Mouse (Mus musculus) midbrain, embryonic 11.5 days (tissue): ENCODE results near the gene Ebf1. TPM values are rescaled to one million over a fixed set of nuclear protein-coding genes. Genes with fewer than 3 reads are reported as not detected.

Experiments used
- ATAC-seq: fragments of 200-750 bp; cut with Nextera tagmentation; 2 replicates; pipeline ENCODE4 v1.8.0; 2017; ENCODE audit warnings: moderate TSS enrichment, moderate library complexity; ENCODE audit not compliant: low FRiP score
- DNase-seq: peaks from one replicate; pipeline ENCODE4 v3.0.0; 2015; ENCODE audit warnings: low spot score; ENCODE audit errors: missing footprints
- H3K27ac ChIP-seq: fragments of 300-500 bp; sonication (generic); 2 replicates; pipeline ENCODE4 v1.5.1; 2014; ENCODE audit warnings: low read depth, low read length
- H3K27me3 ChIP-seq: fragments of 300-500 bp; sonication (generic); 2 replicates; pipeline ENCODE4 v1.6.1; 2014; ENCODE audit warnings: mild to moderate bottlenecking, low read length, moderate library complexity, mixed read lengths; ENCODE audit not compliant: control insufficient read depth, insufficient read depth
- H3K36me3 ChIP-seq: fragments of 300-500 bp; sonication (generic); 2 replicates; pipeline ENCODE4 v1.6.1; 2014; ENCODE audit warnings: mild to moderate bottlenecking, low read length, moderate library complexity, mixed read lengths; ENCODE audit not compliant: control insufficient read depth, insufficient read depth
- H3K4me1 ChIP-seq: fragments of 300-500 bp; sonication (generic); 2 replicates; pipeline ENCODE4 v1.6.1; 2014; ENCODE audit warnings: low read length; ENCODE audit not compliant: control insufficient read depth, insufficient read depth
- H3K4me2 ChIP-seq: fragments of 300-500 bp; sonication (generic); 2 replicates; pipeline ENCODE4 v1.6.1; 2014; ENCODE audit warnings: mild to moderate bottlenecking, moderate library complexity
- H3K4me3 ChIP-seq: fragments of 300-500 bp; sonication (generic); 2 replicates; pipeline ENCODE4 v1.5.1; 2014; ENCODE audit warnings: low read depth, low read length
- H3K9ac ChIP-seq: fragments of 300-500 bp; sonication (generic); 2 replicates; pipeline ENCODE4 v1.6.1; 2014; ENCODE audit warnings: low read length
- H3K9me3 ChIP-seq: fragments of 300-500 bp; sonication (generic); 2 replicates; pipeline ENCODE4 v1.6.1; 2016; ENCODE audit warnings: low read length; ENCODE audit not compliant: control insufficient read depth
- WGBS: fragments of 180-500 bp; shearing (Covaris S2); extraction: QIAGEN DNeasy Blood & Tissue Kit; methylation state at CpG from one replicate; pipeline ENCODE4 v1.1.7; 2014; 5-methylcytosine and 5-hydroxymethylcytosine counted together
- polyA plus RNA-seq: library from polyadenylated mRNA; unstranded; fragments of >200 nt; fragmentation: Nextera tagmentation; extraction: Ambion mirVana; gene quantifications from 2 replicates; pipeline ENCODE4 v1.2.1, GENCODE M21; 2014

Gene Ebf1
- polyA plus RNA-seq, 1 experiment from 2014 or later = 73.8 TPM

DNA sequence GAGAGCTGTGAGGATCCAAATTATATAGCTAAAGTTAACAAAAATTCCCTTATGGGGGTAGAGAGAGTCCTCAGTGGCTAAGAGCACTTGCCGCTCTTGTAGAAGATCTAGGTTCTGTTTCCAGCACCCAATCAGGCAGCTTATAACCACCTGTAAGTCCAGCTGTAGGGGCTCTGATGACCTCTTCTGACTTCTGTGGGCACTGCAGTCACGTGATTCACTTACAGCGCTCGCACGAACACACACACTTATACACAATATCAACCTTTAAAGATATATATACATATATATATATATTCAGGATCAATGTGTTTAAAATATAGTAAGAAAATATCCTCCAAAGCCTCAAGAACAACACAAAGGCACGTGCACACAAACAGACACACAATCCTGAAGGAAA, 24.1 kb upstream of the Ebf1 start:
- Histone ChIP-seq H3K9me3 (no peaks in the 10 kb centered on the region), H3K9ac (no peak overlapping the region), H3K36me3 (no peaks in the 10 kb centered on the region), H3K4me3 (no peak overlapping the region), H3K4me1 (no peaks in the 10 kb centered on the region), H3K27me3 (no peaks in the 10 kb centered on the region), H3K27ac (no peak overlapping the region), H3K4me2 (no peak overlapping the region)
- ATAC-seq (no peak), DNase-seq (no peak)
- WGBS = 91% methylated on average over 6 of the region's 6 CpGs

DNA sequence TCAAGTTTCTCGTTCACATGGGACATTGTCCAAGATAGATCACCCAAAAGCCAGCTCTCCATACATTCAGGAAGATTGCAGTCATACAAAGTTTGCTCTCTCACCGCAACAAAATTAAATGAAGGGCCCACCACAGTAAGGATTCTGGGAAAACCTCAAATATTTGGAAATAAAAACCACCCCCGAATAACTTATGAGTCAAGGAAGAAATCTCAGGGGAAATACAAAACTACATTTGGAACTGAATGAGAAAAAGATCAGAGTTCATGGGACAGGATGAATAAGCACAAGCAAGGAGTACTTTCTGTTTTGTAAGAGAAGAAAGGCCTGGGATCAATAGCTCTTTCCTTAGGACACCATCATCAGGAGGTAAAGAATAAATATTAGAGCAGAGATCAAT, 22.3 kb upstream of the Ebf1 start:
- Histone ChIP-seq H3K4me1 (no peaks in the 10 kb centered on the region), H3K4me2 (no peak overlapping the region), H3K9me3 (no peaks in the 10 kb centered on the region), H3K27ac (no peak overlapping the region), H3K4me3 (no peak overlapping the region), H3K27me3 (no peaks in the 10 kb centered on the region), H3K9ac (no peak overlapping the region), H3K36me3 (no peaks in the 10 kb centered on the region)
- ATAC-seq (no peak), DNase-seq (no peak)
- 86% methylated on average over 3 of the region's 3 CpGs for WGBS

DNA sequence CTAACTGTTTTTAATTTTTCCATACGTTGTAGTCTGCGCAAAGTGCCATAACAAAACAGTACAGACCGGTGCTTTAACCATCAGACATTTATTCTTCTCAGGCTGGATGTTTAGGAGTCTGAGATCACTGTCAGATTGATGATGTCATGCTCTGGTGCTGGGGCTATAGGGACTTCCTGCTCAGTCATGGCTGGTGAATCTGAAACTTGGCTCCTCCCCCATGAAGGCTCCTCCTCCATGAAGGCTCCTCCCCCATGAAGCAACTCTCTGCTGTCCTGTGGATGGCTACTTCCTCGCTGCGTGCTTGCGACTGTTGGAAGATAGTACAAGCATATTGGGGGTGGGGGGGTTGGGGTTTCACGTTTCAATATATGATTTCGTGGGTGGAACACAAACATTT, 10.2 kb upstream of the Ebf1 start:
- Histone ChIP-seq H3K4me1 (peaks cover 6% of the 10 kb centered on the region; the same call in 1 of the 2 replicates), H3K27me3 (peaks cover 9% of the 10 kb centered on the region), H3K9me3 (no peaks in the 10 kb centered on the region), H3K27ac (no peak overlapping the region), H3K4me2 (no peak overlapping the region), H3K9ac (no peak overlapping the region), H3K4me3 (no peak overlapping the region), H3K36me3 (no peaks in the 10 kb centered on the region)
- DNase-seq = no peak
- ATAC-seq = no peak
- 85% methylated on average over 8 of the region's 8 CpGs for WGBS

DNA sequence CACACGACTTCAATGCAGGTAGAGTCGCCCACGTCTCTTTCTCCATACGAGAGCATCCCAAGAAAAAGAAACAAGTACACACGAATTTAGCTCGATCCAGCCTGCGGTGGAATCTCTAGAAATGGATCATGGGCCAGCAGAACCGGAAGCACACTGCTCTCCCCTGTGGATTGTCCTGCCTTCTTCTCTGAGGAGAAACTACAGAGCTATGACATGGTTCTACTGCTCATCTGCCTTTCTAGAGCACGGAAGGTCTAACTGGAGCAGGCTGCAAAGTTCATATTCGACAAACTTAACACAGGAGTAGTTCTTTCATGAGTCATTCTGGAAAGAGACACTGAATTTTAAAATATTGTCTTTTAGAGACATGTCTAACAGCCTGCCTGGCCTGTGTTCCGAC, 8.5 kb upstream of the Ebf1 start:
- H3K9ac ChIP-seq = no peak overlapping the region
- H3K36me3 ChIP-seq = no peaks in the 10 kb centered on the region
- WGBS = 85% methylated on average over 11 of the region's 11 CpGs
- H3K4me3 ChIP-seq = no peak overlapping the region
- DNase-seq = no peak
- peaks cover 25% of the 10 kb centered on the region for H3K27me3 ChIP-seq
- no peak overlapping the region for H3K27ac ChIP-seq
- H3K4me1 ChIP-seq = peaks cover 16% of the 10 kb centered on the region
- H3K9me3 ChIP-seq = no peaks in the 10 kb centered on the region
- ATAC-seq = no peak
- no peak overlapping the region for H3K4me2 ChIP-seq

DNA sequence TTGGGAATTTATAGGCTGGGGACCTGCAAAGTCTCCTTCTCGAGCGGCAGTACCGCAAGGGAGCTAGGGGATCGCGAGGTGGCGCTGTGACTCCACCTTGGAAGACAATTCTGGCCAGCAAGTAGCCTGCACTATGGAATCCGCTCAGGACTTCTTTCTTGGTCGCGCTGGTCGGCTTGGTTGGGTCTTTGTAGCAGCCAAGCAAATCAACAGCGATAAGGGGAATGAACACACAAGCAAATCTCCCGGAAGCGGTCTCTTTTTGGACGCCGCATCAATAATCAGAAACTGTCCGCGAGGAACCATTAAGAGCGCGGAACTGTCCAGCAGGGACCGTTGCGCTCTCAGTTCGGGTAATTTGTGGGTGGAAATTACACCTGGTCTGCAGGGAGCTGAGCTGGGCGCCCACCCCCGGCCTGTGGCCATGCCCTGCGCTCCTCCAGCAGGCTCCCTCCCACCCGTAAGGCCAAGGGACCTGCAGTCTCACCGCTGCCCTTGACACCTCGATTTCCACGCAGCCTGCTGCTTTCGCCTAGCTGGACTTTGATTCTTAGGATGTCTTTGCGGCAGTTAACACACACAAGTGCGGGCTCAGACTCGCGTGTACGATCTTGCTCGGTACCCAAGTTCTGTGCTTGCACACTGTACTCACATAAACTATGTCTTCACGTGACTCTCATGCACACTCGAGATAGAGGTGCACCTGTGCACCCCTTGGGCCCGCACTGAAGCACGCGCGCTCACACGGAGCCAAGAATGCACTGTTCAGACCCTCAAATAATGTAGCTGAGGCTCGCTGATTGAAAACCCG, 5.9 kb upstream of the Ebf1 start:
- ATAC-seq (peak; percentile 82), DNase-seq (peak; percentile 99)
- Histone ChIP-seq H3K27me3 (peaks cover 42% of the 10 kb centered on the region), H3K9ac (peak overlapping the region; percentile 40), H3K27ac (no peak overlapping the region; the same call in 1 of the 2 replicates), H3K4me1 (peaks cover 16% of the 10 kb centered on the region), H3K9me3 (no peaks in the 10 kb centered on the region), H3K36me3 (no peaks in the 10 kb centered on the region), H3K4me3 (peak overlapping the region; percentile 40), H3K4me2 (peak overlapping the region; percentile 92)
- under 1% methylated on average over 45 of the region's 45 CpGs for WGBS

DNA sequence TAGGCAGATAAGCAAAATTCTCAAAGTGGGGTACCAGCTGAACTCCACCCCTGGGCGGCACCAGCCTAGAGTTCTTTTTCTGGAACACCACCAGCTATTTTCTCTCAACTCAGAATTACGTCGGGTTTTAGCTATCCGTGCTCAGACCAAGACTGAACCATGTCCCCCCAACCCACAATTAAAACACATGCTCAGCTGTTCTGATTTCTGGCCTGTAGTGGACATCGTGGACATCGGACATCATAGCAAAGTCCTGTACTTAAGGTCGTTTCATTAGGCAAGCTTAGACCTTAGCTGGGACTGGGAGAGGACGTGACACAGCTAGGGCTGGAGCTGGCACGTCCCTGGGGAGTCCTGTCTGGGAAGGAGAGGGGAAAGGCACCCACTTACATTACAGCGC, 5.0 kb upstream of the Ebf1 start:
- no peak overlapping the region; the same call in 1 of the 2 replicates for H3K4me2 ChIP-seq

DNA sequence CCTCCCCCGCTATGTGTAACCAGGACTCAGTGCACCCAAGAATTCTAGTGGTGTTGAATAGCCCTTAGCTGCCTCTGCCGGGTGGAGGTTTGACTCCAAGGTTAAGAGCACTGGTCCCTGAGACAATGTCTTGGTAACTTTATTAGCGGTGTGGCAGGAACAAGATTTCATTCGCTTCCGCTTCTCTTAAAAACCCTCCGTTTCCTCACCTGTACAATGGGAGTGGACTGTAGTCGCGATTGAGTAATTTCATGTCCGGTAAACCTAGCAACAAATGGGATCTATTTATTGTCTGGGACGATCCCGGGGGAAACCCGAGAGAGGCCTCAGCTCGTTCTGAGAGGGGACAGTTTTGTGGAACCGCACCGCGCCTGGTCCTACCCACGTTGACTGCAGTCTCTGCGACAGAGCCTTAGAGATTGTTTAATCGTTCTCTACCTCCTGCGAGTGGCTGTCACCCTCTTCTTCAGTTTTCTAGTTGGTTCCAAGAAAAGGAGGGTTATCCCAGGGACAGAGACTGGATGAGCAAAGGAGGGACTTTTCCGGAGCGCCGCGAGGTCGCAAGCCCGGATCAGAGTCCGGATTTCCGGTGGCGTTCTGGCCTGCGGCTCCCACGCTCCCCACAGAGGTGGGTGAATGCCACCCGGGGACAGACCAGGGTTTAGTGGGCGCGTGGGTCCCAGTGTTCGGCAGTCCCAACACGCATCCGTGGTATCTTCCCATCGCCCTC, 4.3 kb upstream of the Ebf1 start:
- Histone ChIP-seq H3K9ac (peak overlapping the region; percentile 57), H3K27me3 (peaks cover 42% of the 10 kb centered on the region), H3K4me2 (peak overlapping the region; percentile 62), H3K36me3 (no peaks in the 10 kb centered on the region), H3K9me3 (no peaks in the 10 kb centered on the region), H3K27ac (no peak overlapping the region), H3K4me3 (peak overlapping the region; percentile 31), H3K4me1 (peaks cover 21% of the 10 kb centered on the region)
- peak; percentile 96 for DNase-seq
- WGBS = 2% methylated on average over 38 of the region's 38 CpGs
- ATAC-seq = no peak

More for the DNA sequence above, 5.0 kb upstream of the Ebf1 start:
- no peak overlapping the region for H3K4me3 ChIP-seq
- ATAC-seq (no peak), DNase-seq (no peak)
- H3K9ac ChIP-seq = no peak overlapping the region
- H3K27me3 ChIP-seq = peaks cover 42% of the 10 kb centered on the region
- H3K36me3 ChIP-seq = no peaks in the 10 kb centered on the region
- H3K4me1 ChIP-seq = peaks cover 21% of the 10 kb centered on the region
- H3K9me3 ChIP-seq = no peaks in the 10 kb centered on the region
- no peak overlapping the region for H3K27ac ChIP-seq
- 3% methylated on average over 10 of the region's 10 CpGs for WGBS

DNA sequence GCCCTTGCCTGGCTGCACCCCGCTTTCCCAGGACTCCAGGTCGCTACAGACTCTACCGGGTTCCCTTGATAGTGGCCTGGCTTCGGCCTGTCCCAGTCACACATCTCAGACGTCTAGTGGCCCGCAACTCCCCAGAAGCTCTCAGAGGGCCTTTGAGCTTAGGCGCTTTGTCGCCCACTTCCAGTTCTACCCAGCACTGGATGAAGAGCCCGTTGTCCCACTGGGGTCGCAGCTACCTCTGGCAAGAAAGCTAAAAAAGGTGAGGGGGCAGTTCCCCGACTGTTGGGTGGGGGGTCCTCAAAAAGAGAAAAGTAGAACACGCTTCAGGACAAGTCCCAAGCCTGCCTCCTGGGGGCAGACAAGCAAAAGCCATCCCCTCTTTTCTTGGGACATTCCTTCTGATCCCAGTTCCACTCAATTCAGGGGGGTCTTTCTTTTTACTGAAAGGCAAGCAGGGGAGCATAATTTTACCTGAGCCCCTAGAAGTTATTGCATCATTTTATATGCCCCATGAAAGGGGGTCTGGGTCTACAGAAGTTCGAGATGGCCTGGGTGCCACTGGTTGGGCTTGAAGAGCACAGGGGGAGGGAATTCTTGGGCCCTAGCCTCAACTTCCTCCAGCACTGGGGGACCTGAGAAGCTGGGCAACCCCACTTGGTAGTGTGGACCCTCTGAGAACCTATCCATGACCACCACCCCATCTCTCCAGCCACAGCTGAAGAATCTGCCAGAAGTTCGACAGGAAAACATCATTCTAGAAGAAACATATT, 3.5 kb upstream of the Ebf1 start:
- WGBS = 8% methylated on average over 14 of the region's 14 CpGs
- DNase-seq = no peak
- H3K4me2 ChIP-seq = peak overlapping the region; percentile 62
- H3K4me1 ChIP-seq = peaks cover 21% of the 10 kb centered on the region
- H3K4me3 ChIP-seq = peak overlapping the region; percentile 31
- no peak overlapping the region for H3K27ac ChIP-seq
- peaks cover 42% of the 10 kb centered on the region for H3K27me3 ChIP-seq
- H3K36me3 ChIP-seq = no peaks in the 10 kb centered on the region
- peak overlapping the region; percentile 57 for H3K9ac ChIP-seq
- no peak for ATAC-seq
- H3K9me3 ChIP-seq = no peaks in the 10 kb centered on the region
